Mouse (Mus musculus): Measurements from ENCODE around the gene Banf1. TPM values are rescaled to one million over a fixed set of nuclear protein-coding genes. Genes with fewer than 3 reads are reported as not detected.
"Not testable (repeated sequence)": the region's sequence is repeated elsewhere in the genome, so short reads cannot be mapped to it uniquely, and the experiment has no call there.

Banf1 gene
- polyA plus RNA-seq, 1 experiment from 2014 or later = 164 TPM

DNA sequence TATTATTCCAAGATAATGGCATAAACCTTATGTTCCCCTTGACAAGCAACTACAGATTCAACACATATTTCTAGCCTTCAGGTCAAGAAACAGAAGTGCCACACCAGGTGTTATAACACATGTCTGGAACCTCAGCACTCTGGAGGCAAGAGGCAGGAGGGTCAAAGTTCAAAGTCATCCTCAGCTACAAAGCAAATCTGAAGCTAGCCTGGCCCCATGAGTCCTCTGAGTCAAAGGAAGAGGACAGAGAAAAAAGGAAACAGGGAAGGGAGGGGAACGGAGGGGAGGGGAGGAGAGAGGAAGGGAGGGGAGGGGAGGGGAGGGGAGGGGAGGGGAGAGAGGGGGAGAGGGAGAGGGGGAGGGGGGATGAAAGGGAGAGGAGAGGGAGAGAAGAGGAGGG, 10.9 kb downstream of the Banf1 start:
- no peak for ATAC-seq
- Histone ChIP-seq H3K36me3 (replicated peaks; ENCODE audit: insufficient read depth, low read length) (no peaks in the 10 kb centered on the region), H3K9ac (replicated peaks) (no peak overlapping the region), H3K27ac (ENCODE audit: low read depth) (no peak overlapping the region), H3K4me2 (ENCODE audit: low read depth, low read length) (no peak overlapping the region), H3K4me3 (ENCODE audit: low read depth, low read length) (no peak overlapping the region), H3K4me1 (ENCODE audit: insufficient read depth) (no peaks in the 10 kb centered on the region), H3K9me3 (ENCODE audit: low read length) (no peaks in the 10 kb centered on the region), H3K27me3 (ENCODE audit: insufficient read depth, low read length) (no peaks in the 10 kb centered on the region)
- TF ChIP-seq CTCF (IDR thresholded peaks at IDR 0.05; ENCODE audit: low read depth) (no peak), EP300 (IDR thresholded peaks at IDR 0.05; ENCODE audit: low read depth) (no peak)
- WGBS (ENCODE audit: insufficient replicate concordance) = no CpG with 5 or more reads among the region's 1 CpGs
- no peak for DNase-seq

DNA sequence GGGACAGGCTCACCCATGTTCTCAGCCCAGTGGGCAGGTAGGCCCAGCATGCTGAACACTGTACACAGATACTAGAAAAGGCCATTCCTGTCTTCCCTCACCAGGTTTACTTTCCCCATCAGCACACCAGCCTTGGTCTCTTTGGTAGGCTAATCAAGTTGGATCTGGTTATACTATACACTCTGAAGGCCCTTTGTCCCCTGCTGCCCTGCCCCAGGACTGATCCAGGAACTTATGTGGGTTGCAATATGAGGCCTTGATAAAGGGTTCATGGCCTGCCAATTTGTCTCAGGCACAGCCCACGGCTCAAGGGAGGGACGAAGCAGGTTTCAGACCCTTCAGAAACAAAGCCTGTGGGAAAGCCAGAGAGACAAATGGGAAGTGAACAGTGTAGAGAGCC, 13.4 kb downstream of the Banf1 start:
- Histone ChIP-seq H3K9me3 (ENCODE audit: low read length) (no peaks in the 10 kb centered on the region), H3K4me1 (ENCODE audit: insufficient read depth) (peaks cover 6% of the 10 kb centered on the region; the same call in 1 of the 2 replicates), H3K36me3 (replicated peaks; ENCODE audit: insufficient read depth, low read length) (no peaks in the 10 kb centered on the region), H3K27me3 (ENCODE audit: insufficient read depth, low read length) (no peaks in the 10 kb centered on the region), H3K27ac (ENCODE audit: low read depth) (no peak overlapping the region), H3K4me3 (ENCODE audit: low read depth, low read length) (no peak overlapping the region), H3K9ac (replicated peaks) (no peak overlapping the region), H3K4me2 (ENCODE audit: low read depth, low read length) (no peak overlapping the region)
- no peak for DNase-seq
- WGBS (ENCODE audit: insufficient replicate concordance) = 72% methylated on average over 2 of the region's 2 CpGs
- ATAC-seq = no peak
- TF ChIP-seq CTCF (IDR thresholded peaks at IDR 0.05; ENCODE audit: low read depth) = no peak
- TF ChIP-seq EP300 (IDR thresholded peaks at IDR 0.05; ENCODE audit: low read depth) = no peak

DNA sequence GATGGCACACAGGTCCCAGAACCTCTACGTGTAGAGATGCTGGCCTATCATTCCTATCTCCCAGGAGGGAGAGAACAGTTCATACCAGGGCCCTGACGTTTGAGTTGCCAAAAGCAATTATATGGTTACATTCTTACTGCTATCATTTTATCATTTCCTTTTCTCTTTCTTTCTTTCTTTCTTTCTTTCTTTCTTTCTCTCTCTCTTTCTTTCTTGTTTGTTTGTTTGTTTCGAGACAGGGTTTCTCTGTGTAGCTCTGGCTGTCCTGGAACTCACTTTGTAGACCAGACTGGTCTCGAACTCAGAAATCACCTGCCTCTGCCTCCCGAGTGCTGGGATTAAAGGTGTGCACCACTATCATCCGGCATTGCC, 17.5 kb downstream of the Banf1 start, which contains the start of gene Cst6:
Gene Cst6 (minus strand): TSS at position 73 of the 372 bp plus-strand sequence.
- H3K27ac ChIP-seq (ENCODE audit: low read depth); DNase-seq; H3K4me1 ChIP-seq (ENCODE audit: insufficient read depth); ATAC-seq; H3K36me3 ChIP-seq (replicated peaks; ENCODE audit: insufficient read depth, low read length); H3K9me3 ChIP-seq (ENCODE audit: low read length); H3K27me3 ChIP-seq (ENCODE audit: insufficient read depth, low read length): not testable (repeated sequence)
- WGBS (ENCODE audit: insufficient replicate concordance) = 63% methylated on average over 6 of the region's 6 CpGs
- peak within 1 kb of the TSS; percentile 70 for H3K4me2 ChIP-seq (ENCODE audit: low read depth, low read length)
- H3K4me3 ChIP-seq (ENCODE audit: low read depth, low read length) = peak within 1 kb of the TSS; percentile 34
- peak within 1 kb of the TSS; percentile 53 for H3K9ac ChIP-seq (replicated peaks)

DNA sequence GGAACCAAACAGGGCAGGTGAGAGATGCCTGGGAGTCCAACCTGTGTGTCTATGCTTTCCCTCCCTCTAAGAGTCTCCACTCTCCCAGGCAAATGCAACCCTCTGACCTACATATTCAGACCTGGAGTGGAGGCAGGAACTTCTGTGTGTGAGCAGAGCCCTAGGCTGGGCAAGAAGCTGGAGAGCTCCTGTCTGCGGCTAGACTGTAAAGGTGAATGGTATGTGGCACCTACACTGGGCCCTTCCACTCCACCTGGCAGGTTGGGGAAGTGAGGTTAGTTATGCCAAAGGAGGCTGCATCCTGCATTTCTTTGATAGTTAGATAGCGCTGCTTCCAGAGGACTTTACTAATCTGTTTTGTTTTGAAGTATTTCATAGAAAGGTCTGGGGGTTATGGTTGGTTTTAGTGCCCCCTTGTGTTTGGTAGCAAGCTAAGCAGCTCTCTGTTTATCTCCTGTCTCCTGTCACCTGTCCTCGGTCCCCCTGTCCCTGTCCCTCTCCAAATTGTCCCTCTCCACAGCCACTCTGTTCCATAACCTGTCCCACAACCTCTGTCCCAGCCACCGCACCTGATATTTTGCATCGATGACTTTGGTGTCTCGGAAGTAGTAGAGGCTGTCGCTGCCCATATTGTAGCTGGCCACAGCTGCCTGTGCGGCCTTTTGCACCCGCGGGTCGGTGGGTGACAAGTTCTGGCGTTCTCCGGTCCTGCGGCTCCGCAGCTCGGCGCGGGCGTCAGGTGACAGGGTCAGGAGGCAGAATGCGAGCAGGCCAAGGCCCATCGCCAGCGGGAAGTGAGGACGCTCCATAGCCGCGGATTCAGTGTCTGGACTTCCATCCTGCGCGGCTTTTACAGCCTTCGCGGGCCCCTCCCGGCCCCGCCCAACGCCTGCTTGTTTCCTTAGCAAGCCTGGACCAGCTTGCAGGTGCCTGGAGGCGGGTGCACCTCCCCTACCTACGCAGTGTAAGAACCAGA, 18.2 kb downstream of the Banf1 start:
- 5% methylated on average over 34 of the region's 34 CpGs for WGBS (ENCODE audit: insufficient replicate concordance)
- TF ChIP-seq CTCF (IDR thresholded peaks at IDR 0.05; ENCODE audit: low read depth) = peak; percentile 58
- no peak for TF ChIP-seq EP300 (IDR thresholded peaks at IDR 0.05; ENCODE audit: low read depth)
- Histone ChIP-seq H3K4me2 (ENCODE audit: low read depth, low read length) (peak overlapping the region; percentile 70), H3K27ac (ENCODE audit: low read depth) (no peak overlapping the region), H3K9ac (replicated peaks) (peak overlapping the region; percentile 53), H3K9me3 (ENCODE audit: low read length) (no peaks in the 10 kb centered on the region), H3K27me3 (ENCODE audit: insufficient read depth, low read length) (no peaks in the 10 kb centered on the region), H3K4me1 (ENCODE audit: insufficient read depth) (peaks cover 6% of the 10 kb centered on the region; the same call in 1 of the 2 replicates), H3K36me3 (replicated peaks; ENCODE audit: insufficient read depth, low read length) (no peaks in the 10 kb centered on the region), H3K4me3 (ENCODE audit: low read depth, low read length) (peak overlapping the region; percentile 34)
- ATAC-seq = peak; percentile 62
- peak; percentile 27 for DNase-seq

DNA sequence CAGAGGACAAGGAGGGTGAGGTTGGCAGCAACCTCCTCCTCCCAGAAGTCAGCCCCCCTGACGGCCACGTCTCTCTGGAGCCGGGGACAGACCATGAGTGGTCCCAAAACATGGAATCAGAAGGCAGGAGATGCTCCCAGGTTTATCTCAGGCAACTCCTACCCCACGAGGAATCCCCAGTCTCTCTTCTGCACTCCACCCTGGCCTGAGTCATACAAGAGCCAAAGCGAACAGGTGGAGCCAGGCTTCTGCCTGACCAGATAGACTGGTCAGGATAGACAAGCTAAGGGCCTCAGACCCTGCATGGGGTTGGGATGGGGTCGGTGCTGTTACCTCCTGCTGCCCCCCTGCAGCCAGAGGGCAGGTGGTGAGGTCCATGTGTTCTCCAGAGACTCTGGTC, 18.9 kb downstream of the Banf1 start:
- Histone ChIP-seq H3K27ac (ENCODE audit: low read depth) (no peak overlapping the region), H3K27me3 (ENCODE audit: insufficient read depth, low read length) (no peaks in the 10 kb centered on the region), H3K9ac (replicated peaks) (no peak overlapping the region), H3K9me3 (ENCODE audit: low read length) (no peaks in the 10 kb centered on the region), H3K36me3 (replicated peaks; ENCODE audit: insufficient read depth, low read length) (no peaks in the 10 kb centered on the region), H3K4me1 (ENCODE audit: insufficient read depth) (peaks cover 6% of the 10 kb centered on the region; the same call in 1 of the 2 replicates), H3K4me2 (ENCODE audit: low read depth, low read length) (no peak overlapping the region), H3K4me3 (ENCODE audit: low read depth, low read length) (no peak overlapping the region)
- TF ChIP-seq EP300 (IDR thresholded peaks at IDR 0.05; ENCODE audit: low read depth) = no peak
- TF ChIP-seq CTCF (IDR thresholded peaks at IDR 0.05; ENCODE audit: low read depth) = no peak
- DNase-seq (no peak), ATAC-seq (no peak)
- 73% methylated on average over 6 of the region's 6 CpGs for WGBS (ENCODE audit: insufficient replicate concordance)

DNA sequence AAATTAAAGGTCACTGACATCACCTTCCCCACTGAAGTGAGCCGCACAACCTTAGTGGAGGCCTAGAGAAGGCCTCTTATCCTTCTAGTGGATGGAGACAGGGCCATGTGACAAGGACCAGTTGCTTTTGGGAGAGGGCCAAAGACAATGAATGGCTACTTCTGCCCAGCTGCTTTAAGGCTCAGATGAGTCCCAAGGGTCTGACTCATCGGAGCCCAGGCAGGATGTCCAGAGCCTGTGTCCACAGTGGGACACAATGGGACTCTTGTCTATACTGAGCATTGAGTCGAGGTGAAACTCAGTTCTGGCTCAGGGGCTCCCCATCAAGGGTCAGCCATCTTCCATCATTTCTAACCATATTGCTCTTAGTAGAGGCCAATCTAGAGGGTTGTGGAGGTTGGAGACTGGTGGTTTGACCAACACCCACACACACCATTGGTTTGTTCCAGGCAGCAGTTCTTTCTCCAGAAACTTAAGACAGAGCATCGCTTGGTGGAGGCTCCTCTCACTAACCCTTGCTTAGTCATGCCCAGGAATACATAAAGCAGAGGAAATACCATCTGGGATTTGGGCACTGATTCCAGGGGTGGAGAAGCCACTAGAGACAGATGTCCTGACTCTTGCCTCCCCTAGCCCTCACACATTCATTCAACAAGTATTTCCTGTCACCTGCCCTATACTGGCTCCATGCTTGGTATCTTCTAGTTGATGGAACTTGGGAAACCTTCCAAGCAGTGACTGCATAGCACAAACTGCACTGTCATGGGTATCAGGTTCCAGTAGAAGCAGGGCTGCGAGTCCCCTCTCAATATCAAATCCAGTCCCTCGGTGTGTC, 21.5 kb downstream of the Banf1 start:
- Histone ChIP-seq H3K36me3 (replicated peaks; ENCODE audit: insufficient read depth, low read length) (no peaks in the 10 kb centered on the region), H3K9me3 (ENCODE audit: low read length) (no peaks in the 10 kb centered on the region), H3K27me3 (ENCODE audit: insufficient read depth, low read length) (no peaks in the 10 kb centered on the region), H3K4me2 (ENCODE audit: low read depth, low read length) (no peak overlapping the region), H3K9ac (replicated peaks) (no peak overlapping the region), H3K27ac (ENCODE audit: low read depth) (no peak overlapping the region), H3K4me3 (ENCODE audit: low read depth, low read length) (no peak overlapping the region), H3K4me1 (ENCODE audit: insufficient read depth) (peaks cover 6% of the 10 kb centered on the region; the same call in 1 of the 2 replicates)
- ATAC-seq (no peak), DNase-seq (no peak)
- 66% methylated on average over 6 of the region's 6 CpGs for WGBS (ENCODE audit: insufficient replicate concordance)
- TF ChIP-seq CTCF (IDR thresholded peaks at IDR 0.05; ENCODE audit: low read depth) (no peak), EP300 (IDR thresholded peaks at IDR 0.05; ENCODE audit: low read depth) (no peak)

Measured in liver, postnatal 0 days (tissue).